Comparison of ENCODE assay signal across 13 mouse cellular contexts in the genomic region with DNA sequence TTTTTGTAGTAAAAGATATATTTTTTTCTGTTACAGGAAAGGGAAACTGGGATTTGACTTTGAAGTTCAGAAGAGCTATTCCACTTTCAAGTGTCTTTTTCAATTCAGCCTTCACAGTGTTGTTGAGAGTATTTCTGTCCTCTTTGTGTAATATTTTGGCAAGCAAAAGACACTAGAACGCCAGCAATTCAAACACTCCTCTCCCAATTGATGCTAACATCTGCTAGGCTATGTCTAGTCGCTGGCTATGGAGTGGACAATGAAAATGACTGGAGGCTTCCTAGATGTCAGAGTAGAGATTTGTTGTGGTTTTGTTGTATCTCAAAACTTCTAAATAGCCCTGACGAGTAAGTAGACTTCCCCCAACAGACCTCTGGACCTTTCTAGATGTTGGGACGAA.
"Had no signal": no experiment of that assay in that cellular context is flagged by ENCODE, and none has a peak within 500 bp of the region (broad histone marks: within the 10 kb centered on the region; RNA-seq: fewer than 3 reads in every experiment).

No protein-coding gene starts in this region.

- H3K4me1 ChIP-seq: limb, embryonic 10.5 days; liver, embryonic 15.5 days had no signal

- H3K36me3 ChIP-seq: limb, embryonic 10.5 days; liver, embryonic 15.5 days; midbrain, embryonic 13.5 days had no signal

- H3K9me3 ChIP-seq: limb, embryonic 10.5 days; liver, embryonic 15.5 days; midbrain, embryonic 13.5 days had no signal

- H3K27me3 ChIP-seq: liver, embryonic 15.5 days; midbrain, embryonic 13.5 days had no signal

- H3K27ac ChIP-seq: left cerebral cortex, adult 2 months; limb, embryonic 10.5 days; liver, embryonic 15.5 days; midbrain, embryonic 13.5 days; stomach, postnatal 0 days had no signal

- ATAC-seq: lung, postnatal 0 days; midbrain, embryonic 13.5 days had no signal

- H3K4me2 ChIP-seq: liver, embryonic 11.5 days; liver, embryonic 15.5 days; midbrain, embryonic 13.5 days had no signal

- H3K9ac ChIP-seq: liver, embryonic 15.5 days; midbrain, embryonic 13.5 days had no signal

- DNase-seq: kidney, postnatal 10 days; lung, adult 2 months; lung, postnatal 36 days; right cerebral cortex, postnatal 14 days; thymus, adult 18-20 months; thymus, postnatal 14 days had no signal

- H3K4me3 ChIP-seq: left cerebral cortex, adult 2 months; limb, embryonic 10.5 days; liver, embryonic 15.5 days; midbrain, embryonic 13.5 days had no signal
